Mouse (Mus musculus) CD4-positive, CD25-positive, alpha-beta regulatory T cell, adult 4 months (primary cell): ENCODE data around the gene Ube4b. TPM values are rescaled to one million over a fixed set of nuclear protein-coding genes. Genes with fewer than 3 reads are reported as not detected.

Source experiments
- ATAC-seq: one replicate; pipeline ENCODE4 v1.8.0; 2017
- polyA plus RNA-seq, 2 experiments: library from polyadenylated mRNA; unstranded; fragments of 100-300 nt; shearing (Covaris generic); gene quantifications; one replicate each; pipeline ENCODE4 v1.2.1; 2017

Gene Ube4b
- polyA plus RNA-seq, 2 experiments from 2014 or later, result 18.9 to 19.2 TPM

DNA sequence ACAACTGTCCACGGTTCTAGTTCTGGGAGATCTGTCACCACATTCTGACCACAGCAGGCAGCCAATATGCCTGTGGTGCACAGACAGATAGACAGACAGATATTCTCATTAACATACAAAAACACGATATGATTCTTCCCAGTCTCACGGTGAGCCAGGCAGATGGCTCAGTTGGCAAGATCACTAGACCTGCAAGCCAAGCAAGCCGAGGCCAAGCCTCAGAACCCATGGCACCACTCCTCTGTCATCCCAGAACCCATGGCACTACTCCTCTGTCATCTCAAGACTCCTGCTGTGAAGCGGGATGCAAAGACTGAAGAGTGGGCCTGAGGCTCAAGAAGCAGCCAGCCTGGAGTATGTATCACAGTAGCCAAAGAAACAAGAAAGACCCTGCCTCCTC is 3.0 kb upstream of the Ube4b start:
- no peak for ATAC-seq

DNA sequence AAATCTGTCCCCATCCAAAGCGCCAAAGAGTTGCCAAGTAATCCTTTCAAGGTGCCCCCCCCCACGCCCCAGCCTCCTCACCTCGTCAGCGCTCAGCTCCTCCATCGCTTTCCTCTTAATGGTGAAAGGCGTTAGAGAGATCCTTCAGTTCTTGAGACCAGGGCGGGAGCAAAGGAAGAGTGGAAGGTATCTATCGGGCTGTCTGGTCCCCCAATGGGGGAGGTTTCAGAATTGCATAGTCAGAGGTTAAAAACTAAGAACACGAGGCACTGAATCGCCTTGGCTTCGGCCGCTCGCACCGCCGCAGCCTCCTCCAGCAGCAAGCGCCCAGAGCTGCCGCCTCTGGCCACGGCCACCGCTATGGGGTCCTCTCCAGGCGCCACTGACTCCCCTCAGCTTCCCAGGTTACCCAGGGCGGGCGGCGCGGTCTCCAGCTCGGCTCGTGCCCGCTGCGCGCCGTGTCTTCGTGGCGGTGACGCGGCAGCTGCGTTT is 702 bp downstream of the Ube4b start:
- peak; percentile 27 for ATAC-seq

DNA sequence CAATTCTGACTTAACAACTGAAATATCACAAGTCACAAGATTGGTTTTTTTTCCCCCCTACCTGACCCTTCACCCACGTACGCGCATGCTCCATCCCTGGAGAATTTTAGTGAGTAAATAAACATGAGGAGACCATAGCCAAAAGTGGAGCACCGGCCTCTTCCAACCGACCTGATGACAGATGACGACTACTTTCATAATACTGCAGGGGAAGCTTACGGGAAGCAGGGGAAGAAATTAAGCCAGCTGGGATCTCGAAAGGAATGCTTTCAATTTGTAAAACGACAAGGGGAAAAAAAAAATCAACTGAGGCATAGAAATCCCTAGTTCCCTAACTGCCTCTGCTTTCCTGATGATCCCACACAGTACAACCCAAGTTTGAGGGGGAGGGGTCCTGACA is 1.8 kb downstream of the Ube4b start:
- ATAC-seq, result no peak

DNA sequence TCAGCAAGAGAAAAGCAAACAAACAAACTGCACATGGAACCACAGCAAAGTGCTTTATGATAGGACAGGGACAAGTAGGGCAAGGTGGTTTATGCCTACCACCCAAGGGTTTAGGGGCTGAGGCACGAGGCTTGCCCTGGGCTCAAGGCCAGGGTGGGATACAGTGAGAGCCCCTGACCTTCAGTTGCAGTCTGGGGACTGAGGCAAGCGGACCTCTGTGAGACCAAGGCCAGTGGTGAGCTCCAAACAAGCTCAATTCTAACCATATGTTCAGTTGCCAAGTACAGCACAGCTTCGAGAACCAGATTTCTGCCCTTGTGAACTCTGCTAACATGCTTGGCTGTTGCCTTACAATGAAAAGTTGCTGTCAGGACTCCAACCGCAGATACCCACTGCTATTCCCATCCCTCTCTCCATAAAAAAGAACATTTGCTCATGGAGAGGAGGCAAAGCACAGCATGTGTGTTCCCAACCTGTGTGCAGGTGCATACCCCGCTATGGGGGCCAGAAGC is 8.6 kb downstream of the Ube4b start:
- no peak for ATAC-seq

DNA sequence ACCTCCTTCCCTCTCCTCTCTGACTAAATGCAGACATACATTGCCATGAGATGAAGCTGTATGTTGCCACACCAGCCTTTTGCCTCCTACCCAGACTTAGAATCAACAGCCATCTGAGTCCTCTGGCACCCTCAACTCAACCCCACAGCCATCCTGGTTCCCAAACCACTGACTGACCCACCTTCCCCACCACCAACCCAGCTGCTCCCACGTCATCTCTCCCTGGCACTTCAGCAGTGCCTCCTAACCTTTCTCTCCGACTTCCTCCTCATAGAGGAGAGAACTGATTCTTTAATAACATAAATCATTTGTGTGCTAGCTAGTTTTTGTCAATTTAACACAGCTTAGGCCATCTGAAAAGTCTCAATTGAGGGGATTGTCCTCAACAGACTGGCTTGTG is 9.6 kb downstream of the Ube4b start:
- no peak for ATAC-seq

DNA sequence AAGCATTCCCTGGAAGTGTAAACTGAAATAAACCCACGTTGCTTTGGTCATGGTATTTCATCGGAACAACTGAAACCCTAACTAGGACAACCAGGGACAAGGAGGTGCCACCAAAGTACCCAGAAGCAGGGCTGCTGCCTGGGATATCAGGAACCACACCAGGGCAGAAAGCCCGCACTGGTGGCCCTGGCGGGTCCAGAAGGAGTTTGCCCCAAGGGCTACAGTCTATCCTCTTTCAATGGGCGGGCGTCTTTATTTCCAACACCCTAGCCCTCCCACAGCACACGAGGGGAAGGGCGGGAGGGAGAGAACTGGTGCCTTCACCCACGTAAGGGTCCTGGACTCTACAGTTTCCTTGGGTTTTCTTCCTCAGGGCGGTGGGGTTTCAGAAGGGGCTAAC is 10.1 kb downstream of the Ube4b start:
- no peak for ATAC-seq

DNA sequence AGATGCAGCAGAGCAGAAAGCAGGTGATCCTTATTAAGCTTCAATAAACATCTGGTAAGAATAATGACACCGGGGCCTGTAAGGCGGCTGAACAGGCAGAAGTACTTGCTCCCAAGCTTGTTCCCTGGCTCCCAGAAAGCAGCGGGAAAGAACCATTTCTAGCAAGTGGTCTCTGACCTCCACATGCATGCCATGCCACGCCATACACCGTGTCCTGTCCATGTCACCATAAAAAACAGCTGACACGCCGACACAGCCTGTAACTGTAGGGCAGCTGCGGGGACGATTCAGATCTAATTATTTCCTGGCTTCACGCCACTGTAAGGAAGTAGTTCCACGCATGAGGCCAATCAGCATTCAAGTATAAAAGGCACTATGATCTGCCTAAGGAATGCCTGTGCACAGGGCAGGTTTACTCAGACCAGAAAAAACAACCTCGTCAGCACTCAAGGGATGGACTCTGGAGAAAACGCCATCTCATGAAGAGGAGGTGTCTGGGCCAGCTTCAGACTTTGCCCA is 10.8 kb downstream of the Ube4b start:
- ATAC-seq, result no peak

DNA sequence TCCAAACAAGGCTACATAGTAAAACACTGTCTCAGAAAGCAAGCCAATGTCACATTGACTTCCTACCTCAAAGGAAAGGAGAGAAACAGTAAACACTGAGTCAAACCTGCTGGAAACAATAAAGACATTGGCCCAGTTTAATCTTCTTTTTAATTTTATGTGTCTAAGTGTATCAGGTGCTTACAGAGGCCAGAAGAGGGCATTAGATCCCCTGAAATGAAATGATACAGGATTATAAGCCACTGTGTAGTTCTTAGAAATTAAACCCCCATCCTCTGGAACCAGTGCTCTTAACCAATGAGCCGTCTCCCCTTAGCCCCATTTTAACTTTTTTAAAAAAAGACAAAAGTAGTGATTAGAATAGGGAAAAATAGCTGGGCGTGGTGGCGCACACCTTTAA is 12.3 kb downstream of the Ube4b start:
- no peak for ATAC-seq

DNA sequence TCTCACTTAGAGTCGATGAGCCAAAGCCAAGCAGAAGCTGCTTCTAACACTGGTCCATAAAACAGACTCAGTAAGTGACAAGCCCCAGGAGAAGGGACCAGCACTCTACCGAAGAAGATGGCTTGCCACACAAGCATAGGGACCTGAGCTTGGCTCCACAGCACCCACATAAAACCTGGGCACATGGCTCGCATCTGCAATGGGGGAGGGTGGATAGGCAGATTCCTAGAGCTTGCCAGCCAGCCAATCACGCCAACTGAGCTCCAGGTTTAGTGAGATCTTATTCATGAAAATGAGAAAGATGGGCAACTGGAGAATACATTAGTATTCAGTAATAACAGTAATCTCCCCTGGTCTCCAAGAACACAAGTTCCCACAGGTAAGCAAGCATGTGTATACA is 16.8 kb downstream of the Ube4b start:
- ATAC-seq, result no peak

DNA sequence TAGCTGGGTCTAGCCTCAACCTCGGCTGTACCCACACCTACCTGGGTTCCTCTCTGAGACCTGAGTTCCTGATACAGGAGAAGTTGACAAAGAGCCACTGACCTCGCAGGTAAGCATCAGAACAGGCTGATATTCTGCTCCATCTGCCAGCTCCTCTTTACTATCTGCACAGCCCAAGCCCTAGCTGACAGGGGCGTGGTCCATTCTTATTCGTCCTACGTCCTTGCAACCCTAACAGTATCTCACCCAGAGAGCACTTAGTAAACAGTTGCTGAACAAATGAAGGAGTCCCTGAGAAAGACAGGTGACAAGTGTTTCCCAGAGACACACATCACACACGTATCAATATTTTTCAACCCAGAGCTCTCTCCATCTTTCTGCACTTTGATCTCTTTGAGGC is 18.2 kb downstream of the Ube4b start:
- no peak for ATAC-seq

DNA sequence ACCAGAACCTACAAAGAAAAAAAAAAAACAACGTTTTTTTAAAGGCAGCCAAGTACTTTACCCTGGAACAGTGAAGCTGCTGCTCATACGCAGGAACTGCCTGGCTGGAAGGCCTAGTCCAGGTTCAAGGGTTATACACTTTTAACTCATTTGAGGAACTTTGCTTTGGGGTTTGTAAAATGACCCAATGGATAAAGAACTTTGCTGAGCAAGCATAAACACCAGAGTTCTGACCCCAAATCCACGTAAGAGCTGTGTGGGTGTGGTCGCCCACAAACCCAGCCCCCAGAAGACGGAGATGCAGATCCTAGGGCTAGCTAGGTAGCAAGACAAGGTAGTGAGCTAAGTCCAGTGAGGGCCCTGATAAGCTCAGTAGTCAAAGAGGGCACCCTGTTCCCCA is 19.1 kb downstream of the Ube4b start:
- no peak for ATAC-seq

DNA sequence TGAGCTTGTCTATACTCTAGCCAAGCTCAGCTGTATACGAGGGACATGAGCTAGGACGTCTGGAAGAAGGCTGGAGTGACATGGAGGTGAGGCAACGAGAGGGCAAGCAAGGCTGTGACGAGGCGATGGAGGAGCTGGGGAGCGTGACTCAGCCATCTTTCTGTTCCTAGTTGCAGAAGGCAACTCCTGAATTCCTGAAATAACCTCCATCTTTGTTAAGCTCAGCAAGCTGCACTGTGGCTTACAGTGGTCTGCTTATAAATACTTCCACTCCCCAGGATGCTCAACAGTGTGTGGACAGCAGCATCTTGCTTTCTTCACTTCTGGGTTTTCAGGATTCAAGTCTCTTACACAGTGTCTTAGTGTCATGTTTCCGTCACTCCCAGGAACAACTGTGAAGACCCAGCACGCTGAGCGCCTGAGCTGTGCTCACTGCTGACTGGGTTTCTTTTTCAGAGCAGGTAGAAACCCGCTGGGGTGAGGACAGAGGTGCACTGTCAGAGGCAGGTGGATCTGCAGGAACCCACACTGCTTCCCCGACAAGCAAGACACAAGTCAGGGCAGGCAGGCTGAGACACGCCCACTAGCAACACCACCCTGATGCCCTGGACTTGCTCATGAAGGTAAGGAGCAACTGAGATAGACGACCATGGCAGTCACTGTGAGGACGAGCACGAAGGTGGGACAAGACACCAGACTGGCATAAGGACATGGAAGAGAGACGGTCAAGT is 20.7 kb downstream of the Ube4b start:
- no peak for ATAC-seq

DNA sequence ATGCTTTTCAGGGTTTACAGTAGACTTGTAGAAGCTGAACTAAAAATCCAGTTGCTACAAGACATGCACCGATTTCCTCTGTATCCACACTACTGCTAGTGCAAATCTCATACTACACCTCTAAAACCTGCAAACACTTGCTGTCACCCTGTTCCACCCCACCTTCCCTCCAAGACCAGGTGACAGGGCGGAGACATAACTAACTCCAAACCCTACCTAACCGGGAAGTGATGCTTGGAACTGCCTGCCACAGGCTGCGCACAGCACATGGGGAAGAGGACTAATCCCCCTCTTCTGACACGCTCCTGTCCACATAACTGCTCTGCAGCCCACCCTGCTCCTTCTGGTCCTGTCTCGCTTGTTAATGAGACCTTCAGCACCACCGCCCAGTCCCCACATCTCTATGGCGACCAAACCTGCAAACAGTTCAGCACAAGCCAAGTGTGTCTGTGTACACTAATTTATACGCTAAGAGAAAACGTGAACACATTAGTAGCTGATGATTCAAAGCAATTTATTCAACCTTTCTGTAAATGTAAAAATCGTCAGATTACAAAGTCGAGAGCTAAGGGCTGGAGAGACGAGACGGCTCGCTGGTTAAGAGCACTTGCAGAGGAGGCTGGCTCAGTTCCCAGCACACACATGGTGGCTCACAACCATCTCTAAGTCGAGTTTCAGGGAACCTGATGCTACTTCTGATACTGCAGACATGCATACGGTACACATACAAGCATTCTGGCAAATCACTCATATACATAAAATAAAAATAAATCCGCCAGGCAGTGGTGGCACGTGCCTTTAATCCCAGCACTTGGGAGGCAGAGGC is 21.7 kb downstream of the Ube4b start:
- no peak for ATAC-seq

DNA sequence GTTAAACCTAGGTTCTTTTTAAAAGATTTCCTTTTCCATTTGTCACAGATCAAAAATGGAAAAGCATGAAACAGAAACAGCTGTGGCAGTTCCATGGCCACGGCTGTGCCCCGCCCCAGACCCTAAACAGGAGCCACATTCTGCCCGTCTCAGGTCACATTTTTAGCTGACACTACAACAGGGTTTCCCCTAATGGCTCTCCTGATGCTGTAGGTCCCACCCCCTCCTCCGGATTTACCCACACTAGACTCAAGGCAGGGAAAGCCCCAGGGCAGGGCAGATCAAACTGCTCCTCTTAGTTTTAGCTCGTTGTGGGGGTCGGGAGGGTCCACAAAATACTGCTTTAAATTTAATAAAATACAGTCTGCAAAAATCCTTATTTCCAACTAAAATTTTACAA is 23.5 kb downstream of the Ube4b start:
- peak; percentile 92 for ATAC-seq

DNA sequence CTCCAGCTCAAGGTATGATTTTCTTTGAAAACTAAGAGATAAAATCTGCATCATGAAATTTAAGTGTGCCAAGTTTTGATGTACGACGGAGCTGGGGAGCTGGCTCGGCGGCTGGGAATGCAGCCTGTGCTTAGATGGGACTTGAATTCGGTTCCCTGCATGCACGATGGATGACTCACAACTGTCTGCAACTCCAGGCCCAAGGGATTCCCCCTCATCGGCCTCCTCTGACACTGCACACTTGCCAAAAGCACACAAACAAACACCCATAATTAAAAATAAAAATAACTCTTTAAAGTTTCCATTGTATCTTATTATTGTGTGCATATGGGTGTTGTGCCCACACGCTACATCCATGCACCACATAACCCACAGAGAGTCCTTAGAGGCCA is 25.0 kb downstream of the Ube4b start:
- peak; percentile 61 for ATAC-seq

DNA sequence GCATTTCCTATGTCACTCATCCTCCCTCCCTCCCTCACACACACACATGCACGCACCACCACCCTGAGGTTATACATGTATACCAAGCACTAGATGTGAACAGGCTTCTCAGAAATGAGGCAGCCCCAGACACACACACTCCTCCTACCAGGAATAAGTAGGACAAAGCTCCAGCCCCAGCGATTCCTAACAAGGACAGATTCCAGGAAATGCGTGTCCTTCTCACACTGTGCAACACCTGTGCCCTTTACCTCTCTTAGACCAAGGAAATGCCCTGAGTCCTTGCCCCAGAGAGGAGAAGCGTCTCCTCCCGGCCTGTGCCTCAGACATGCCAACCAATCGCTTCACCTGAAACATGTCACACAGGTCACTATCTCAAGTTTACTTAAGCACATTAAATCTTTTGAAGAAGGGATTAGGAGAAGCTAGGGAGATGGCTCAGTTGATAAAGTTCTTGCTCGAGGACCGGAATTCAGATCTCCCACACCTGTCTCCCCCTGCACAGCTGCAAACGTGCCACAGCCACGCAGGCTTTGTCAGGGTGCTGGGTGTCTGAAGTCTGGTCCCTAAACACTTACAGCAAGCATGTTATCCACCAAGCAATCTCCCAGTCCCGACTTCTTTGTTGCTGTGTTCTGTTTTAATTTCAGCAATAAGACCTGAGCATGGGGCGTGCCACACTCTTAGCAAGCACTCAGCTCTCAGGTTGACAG is 25.5 kb downstream of the Ube4b start:
- peak; percentile 1 for ATAC-seq

DNA sequence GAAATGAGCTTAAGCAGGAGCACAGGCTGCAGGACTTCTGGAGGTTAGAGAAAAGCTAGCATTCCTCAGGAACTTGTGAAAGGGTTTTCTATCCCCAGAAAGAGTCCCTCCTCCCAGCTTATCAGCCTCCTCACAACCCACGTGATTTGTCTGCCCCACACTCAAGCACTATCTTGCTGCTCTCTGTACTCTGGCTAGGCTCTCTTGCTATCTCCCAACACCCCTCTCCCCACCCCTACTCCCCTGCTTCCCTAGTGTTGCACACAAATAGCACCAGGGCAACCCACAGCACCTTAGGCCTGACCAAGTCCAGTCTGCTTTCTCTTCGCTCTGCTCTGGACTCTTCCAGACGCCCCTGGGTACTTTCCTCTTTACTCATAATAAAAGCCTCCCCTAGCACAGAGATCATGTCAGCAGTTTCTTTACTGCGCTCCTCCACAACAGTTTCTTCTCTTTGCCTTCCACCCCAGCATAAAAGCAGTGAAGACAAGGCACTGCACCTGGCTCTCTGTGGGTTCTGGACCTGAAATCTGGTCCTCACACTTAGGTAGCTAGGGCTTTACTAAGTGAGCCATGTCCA is 27.1 kb downstream of the Ube4b start:
- ATAC-seq, result no peak

DNA sequence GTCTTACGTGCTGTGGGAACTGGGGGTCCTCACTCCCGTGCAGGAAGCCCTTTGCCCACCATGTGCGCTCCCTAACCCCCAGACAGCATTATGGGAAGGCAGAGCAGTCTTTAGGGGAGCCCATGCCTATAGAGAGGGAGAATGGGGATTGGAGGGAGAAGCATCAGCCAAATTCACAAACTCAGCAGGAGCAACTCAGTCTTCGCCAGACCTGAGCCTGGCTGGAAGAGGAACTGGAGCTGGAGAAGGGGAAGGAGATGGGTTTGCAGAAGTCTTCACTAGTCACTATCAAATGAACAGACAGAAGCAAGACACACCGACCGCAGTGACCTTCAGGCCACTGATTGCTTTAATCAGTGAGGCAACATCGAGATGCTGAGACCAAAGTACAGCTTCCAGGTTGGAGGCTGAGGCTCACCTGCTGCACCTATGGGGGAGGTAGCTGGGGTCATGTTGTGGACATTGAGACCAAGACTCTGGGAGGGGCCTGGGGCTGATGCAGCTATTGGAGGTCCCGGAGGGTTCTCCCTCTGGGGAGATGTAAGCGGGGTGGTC is 28.3 kb downstream of the Ube4b start:
- no peak for ATAC-seq

DNA sequence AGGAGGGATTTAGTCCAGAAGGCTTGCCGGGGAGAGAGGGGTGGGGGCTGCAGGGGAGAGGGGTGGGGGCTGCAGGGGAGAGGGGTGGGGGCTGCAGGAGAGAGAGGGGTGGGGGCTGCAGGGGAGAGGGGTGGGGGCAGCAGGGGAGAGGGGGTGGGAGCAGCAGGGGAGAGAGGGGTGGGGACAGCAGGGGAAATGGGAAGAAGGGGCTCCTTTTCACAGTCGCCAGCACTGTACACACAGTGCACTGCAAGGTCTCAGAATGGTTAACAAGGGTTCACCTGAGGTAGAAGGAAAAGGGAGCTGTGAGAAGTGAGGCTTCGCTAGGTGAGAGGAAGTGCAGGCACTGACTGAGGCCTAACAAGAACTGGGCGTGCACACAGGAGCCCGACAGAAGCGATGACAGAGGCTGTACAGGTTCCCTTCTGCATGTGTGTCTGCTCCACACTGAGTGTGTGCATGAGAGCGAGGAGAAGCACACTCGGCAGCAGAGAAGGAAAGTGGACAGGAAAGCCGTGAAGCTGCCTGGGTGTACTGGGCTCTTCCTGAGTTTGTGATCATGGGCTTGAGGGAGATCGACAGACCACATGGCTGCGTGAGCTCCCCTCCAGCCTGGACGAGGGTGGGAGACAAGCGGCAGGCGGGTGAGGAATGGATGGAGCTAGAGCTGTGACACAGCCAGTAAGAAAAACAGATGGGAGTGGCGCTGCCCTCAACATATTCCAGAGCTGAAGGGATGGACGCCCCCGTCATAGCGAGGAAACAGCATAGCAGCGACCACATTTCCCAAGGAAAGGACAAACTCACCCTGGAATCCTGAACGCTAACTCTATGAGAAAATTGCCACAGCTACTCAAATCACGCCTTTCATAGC is 29.9 kb downstream of the Ube4b start:
- ATAC-seq, result no peak

DNA sequence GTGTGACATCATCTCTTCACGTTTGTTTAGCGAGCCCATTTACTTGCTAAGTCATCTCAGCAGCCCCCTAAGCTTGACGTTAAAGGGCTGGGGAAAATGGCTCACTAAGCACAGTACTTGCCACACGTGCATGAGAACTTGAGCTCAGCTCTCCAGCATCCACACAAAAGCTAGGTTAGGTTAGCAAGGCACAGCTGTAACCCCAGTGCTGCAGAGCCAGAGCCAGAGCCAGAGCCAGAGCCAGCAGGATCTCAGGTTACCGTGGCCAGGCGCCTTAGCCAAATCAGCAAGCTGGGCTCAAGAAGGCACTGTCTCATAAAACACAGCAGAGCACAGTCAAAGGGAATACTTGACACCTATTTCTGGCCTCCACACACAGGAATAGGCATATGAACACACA is 31.0 kb downstream of the Ube4b start:
- ATAC-seq, result no peak

DNA sequence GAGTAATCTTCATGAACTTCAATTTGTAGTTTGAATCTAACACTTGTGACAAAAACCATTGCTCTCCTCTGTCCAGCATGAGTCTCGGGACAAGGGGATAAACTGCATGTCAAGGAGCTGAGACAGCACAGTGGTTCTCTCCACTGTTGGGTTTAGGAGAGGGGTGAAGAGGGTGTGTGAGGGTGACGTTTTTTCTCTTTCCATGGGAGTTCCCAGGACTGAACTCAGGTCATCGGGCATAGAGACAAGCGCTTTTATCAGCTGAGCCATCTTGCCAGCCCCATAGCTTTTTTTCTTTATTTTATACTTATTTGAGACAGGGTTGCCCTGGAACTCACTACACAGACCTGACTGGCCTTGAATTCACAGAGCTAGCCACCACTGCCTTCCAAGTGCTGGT is 32.3 kb downstream of the Ube4b start:
- ATAC-seq, result no peak
